In genomic region chr5:107498806-107499310, GRCm38 (mm10) we compare ENCODE assay signal across 11 mouse cellular contexts. TPM values are rescaled to one million over a fixed set of nuclear protein-coding genes. Genes with fewer than 3 reads are reported as not detected.
DNase-seq lines count a peak whose midpoint lies in the region; ATAC-seq lines count a peak whose summit lies in the region.
"Had no signal": no experiment of that assay in that cellular context is flagged by ENCODE, and none has a peak within 500 bp of the region (broad histone marks: within the 10 kb centered on the region; RNA-seq: fewer than 3 reads in every experiment).

No protein-coding gene starts in this region.

- H3K9me3 ChIP-seq in midbrain, embryonic 11.5 days (ENCODE audit: control insufficient read depth, low read length) = no peaks in the 10 kb centered on the region
- no peaks in the 10 kb centered on the region for H3K9me3 ChIP-seq in midbrain, embryonic 10.5 days (replicated peaks)
- no peaks in the 10 kb centered on the region for H3K9me3 ChIP-seq in forebrain, embryonic 14.5 days (replicated peaks; ENCODE audit: control insufficient read depth, low read length)

- no peaks in the 10 kb centered on the region for H3K27me3 ChIP-seq in midbrain, embryonic 11.5 days (ENCODE audit: control insufficient read depth, insufficient read depth, low read length)
- H3K27me3 ChIP-seq in midbrain, embryonic 10.5 days (ENCODE audit: low read depth, poor library complexity, severe bottlenecking) = no peaks in the 10 kb centered on the region
- H3K27me3 ChIP-seq in forebrain, embryonic 14.5 days (replicated peaks; ENCODE audit: control insufficient read depth, insufficient read depth, low read length) = no peaks in the 10 kb centered on the region
- H3K27me3 ChIP-seq: liver, embryonic 15.5 days had no signal

- no peak overlapping the region for H3K4me3 ChIP-seq in midbrain, embryonic 11.5 days (ENCODE audit: low read depth, low read length)
- no peak overlapping the region for H3K4me3 ChIP-seq in midbrain, embryonic 10.5 days
- H3K4me3 ChIP-seq in forebrain, embryonic 14.5 days (ENCODE audit: low read depth, low read length) = peak overlapping the region; percentile 35
- H3K4me3 ChIP-seq: liver, embryonic 15.5 days had no signal

- peak; percentile 84 for DNase-seq in midbrain, embryonic 11.5 days (ENCODE audit: low spot score, missing footprints)
- no peak for DNase-seq in midbrain, embryonic 10.5 days (ENCODE audit: low spot score)
- DNase-seq in forebrain, embryonic 14.5 days (ENCODE audit: low spot score) = no peak
- DNase-seq in induced T-regulatory cell, adult 2 months (ENCODE audit: low read depth) = peak; percentile 18
- peak; percentile 25 for DNase-seq in thymus, postnatal 25 days
- DNase-seq in frontal cortex, postnatal 14 days (ENCODE audit: low spot score in 2 of 2) = no peak
- DNase-seq: adrenal gland, adult 2 months; right cerebral cortex, adult 18-20 months had no signal

- H3K4me2 ChIP-seq in midbrain, embryonic 11.5 days = peak overlapping the region; percentile 29
- H3K4me2 ChIP-seq in forebrain, embryonic 14.5 days (ENCODE audit: low read length) = peak overlapping the region; percentile 63
- H3K4me2 ChIP-seq: liver, embryonic 15.5 days had no signal

- WGBS in midbrain, embryonic 11.5 days = 71% methylated on average over 5 of the region's 5 CpGs
- 73% methylated on average over 5 of the region's 5 CpGs for WGBS in midbrain, embryonic 10.5 days
- WGBS in forebrain, embryonic 14.5 days = 55% methylated on average over 5 of the region's 5 CpGs

- no peak for ATAC-seq in midbrain, embryonic 11.5 days (ENCODE audit: low FRiP score)
- no peak for ATAC-seq in forebrain, embryonic 14.5 days
- ATAC-seq in megakaryocyte, adult 5-6 weeks (ENCODE audit: poor library complexity, severe bottlenecking) = no peak

- H3K9ac ChIP-seq in midbrain, embryonic 11.5 days (ENCODE audit: low read length) = peak overlapping the region; percentile 20; the same call in 1 of the 2 replicates
- H3K9ac ChIP-seq in forebrain, embryonic 14.5 days (ENCODE audit: low read length) = peak overlapping the region; percentile 45
- H3K9ac ChIP-seq: liver, embryonic 15.5 days had no signal

- H3K4me1 ChIP-seq in midbrain, embryonic 11.5 days (ENCODE audit: control insufficient read depth, insufficient read depth, low read length) = peaks cover 10% of the 10 kb centered on the region; the same call in 1 of the 2 replicates
- peaks cover 19% of the 10 kb centered on the region for H3K4me1 ChIP-seq in midbrain, embryonic 10.5 days
- H3K4me1 ChIP-seq in forebrain, embryonic 14.5 days (ENCODE audit: control insufficient read depth, insufficient read depth, low read length) = peaks cover 16% of the 10 kb centered on the region
- H3K4me1 ChIP-seq: liver, embryonic 15.5 days had no signal

- H3K27ac ChIP-seq in midbrain, embryonic 11.5 days (ENCODE audit: low read depth, low read length) = no peak overlapping the region
- no peak overlapping the region for H3K27ac ChIP-seq in midbrain, embryonic 10.5 days (replicated peaks)
- H3K27ac ChIP-seq in forebrain, embryonic 14.5 days (ENCODE audit: low read depth, low read length) = 0 out of 2 replicates have a peak overlapping the region, but pooled peaks have one; percentile 14
- H3K27ac ChIP-seq: kidney, postnatal 0 days; liver, embryonic 15.5 days had no signal

- no peaks in the 10 kb centered on the region for H3K36me3 ChIP-seq in midbrain, embryonic 11.5 days (ENCODE audit: control insufficient read depth, insufficient read depth, low read length)
- H3K36me3 ChIP-seq in midbrain, embryonic 10.5 days = peaks cover 11% of the 10 kb centered on the region
- H3K36me3 ChIP-seq in forebrain, embryonic 14.5 days (ENCODE audit: control insufficient read depth, insufficient read depth, low read length) = peaks cover 11% of the 10 kb centered on the region

RNA-seq across cellular contexts. Expression of gene Gm42669, which starts 8.6 kb away (rescaled TPM):
- polyA plus RNA-seq in midbrain, embryonic 11.5 days (2014; fragmentation: Nextera tagmentation; extraction: Ambion mirVana) = 0.18 and 0.31 TPM in 2 replicates
- 0.15 and 0.26 TPM in 2 replicates for polyA plus RNA-seq in midbrain, embryonic 10.5 days (2016; fragmentation: Nextera tagmentation; extraction: Ambion mirVana)
- polyA plus RNA-seq in forebrain, embryonic 14.5 days (2014; fragmentation: Nextera tagmentation; extraction: Ambion mirVana) = 0.20 and 0.46 TPM in 2 replicates
- total RNA-seq in megakaryocyte, adult 5-6 weeks (2015) = not detected in 2 replicates
- total RNA-seq in megakaryocyte, adult 5-6 weeks (2017) = 0.04 TPM in 1 of 2 replicates, not detected in the other
- total RNA-seq: adrenal gland, adult 2 months had no signal
- polyA plus RNA-seq: adrenal gland, adult 2 months had no signal

RNA-seq across cellular contexts. Expression of gene 1700028K03Rik, which starts 35.7 kb away (rescaled TPM):
- 0.19 and 0.22 TPM in 2 replicates for polyA plus RNA-seq in midbrain, embryonic 11.5 days (2014; fragmentation: Nextera tagmentation; extraction: Ambion mirVana)
- polyA plus RNA-seq in midbrain, embryonic 10.5 days (2016; fragmentation: Nextera tagmentation; extraction: Ambion mirVana) = 0.04 and 0.20 TPM in 2 replicates
- 0.18 and 0.19 TPM in 2 replicates for polyA plus RNA-seq in forebrain, embryonic 14.5 days (2014; fragmentation: Nextera tagmentation; extraction: Ambion mirVana)
- total RNA-seq in megakaryocyte, adult 5-6 weeks (2015) = not detected in 2 replicates
- not detected in 2 replicates for total RNA-seq in megakaryocyte, adult 5-6 weeks (2017)
- total RNA-seq: adrenal gland, adult 2 months had no signal
- polyA plus RNA-seq: liver, embryonic 15.5 days had no signal

Comparison
In these comparisons a context has a peak if more than half of its experiments do, and no peak if none do; other contexts are left out.
1. DNase-seq: peak in midbrain, embryonic 11.5 days (single experiment), induced T-regulatory cell, adult 2 months (single experiment) and thymus, postnatal 25 days (single experiment); none in midbrain, embryonic 10.5 days (single experiment), forebrain, embryonic 14.5 days (single experiment) and frontal cortex, postnatal 14 days (0 of 2).